Mouse (Mus musculus) liver, adult 2 months (tissue): ENCODE measurements around the gene Gm28036. TPM values are rescaled to one million over a fixed set of nuclear protein-coding genes. Genes with fewer than 3 reads are reported as not detected.

ENCODE experiments used
- DNase-seq: peaks from one replicate; pipeline ENCODE4 v3.0.0-alpha.2; 2011; ENCODE audit warnings: low read depth, low spot score; ENCODE audit errors: extremely low read depth
- H3K27ac ChIP-seq: fragments of 200-500 bp; replicated peaks from 2 replicates; pipeline ENCODE4 v1.5.1; 2012; ENCODE audit warnings: low read depth, mild to moderate bottlenecking, control low read depth, inconsistent platforms, low read length; ENCODE audit not compliant: insufficient read depth
- H3K27me3 ChIP-seq: fragments of 200-500 bp; 2 replicates; pipeline ENCODE4 v1.6.1; 2012; ENCODE audit warnings: mild to moderate bottlenecking, moderate library complexity, low read length, inconsistent platforms; ENCODE audit not compliant: control insufficient read depth, insufficient read depth
- H3K36me3 ChIP-seq: fragments of 200-500 bp; 2 replicates; pipeline ENCODE4 v1.6.1; 2012; ENCODE audit warnings: low read length, inconsistent platforms; ENCODE audit not compliant: control insufficient read depth, insufficient read depth
- H3K4me1 ChIP-seq: fragments of 200-500 bp; 2 replicates; pipeline ENCODE4 v1.6.1; 2011; ENCODE audit warnings: low read length; ENCODE audit not compliant: control insufficient read depth, insufficient read depth
- H3K4me3 ChIP-seq: fragments of 200-500 bp; 2 replicates; pipeline ENCODE4 v1.5.1; 2011; ENCODE audit warnings: low read depth, mild to moderate bottlenecking, control low read depth, low read length, moderate library complexity; ENCODE audit not compliant: insufficient read depth
- H3K79me2 ChIP-seq: fragments of 200-500 bp; 2 replicates; pipeline ENCODE4 v1.6.1; 2012; ENCODE audit warnings: inconsistent platforms, mild to moderate bottlenecking, low read length, moderate library complexity; ENCODE audit not compliant: control insufficient read depth, insufficient read depth
- H3K9ac ChIP-seq: fragments of 200-500 bp; 2 replicates; pipeline ENCODE4 v1.6.1; 2012; ENCODE audit warnings: low read depth, mild to moderate bottlenecking, control low read depth, inconsistent platforms, low read length
- CTCF ChIP-seq: fragments of 200-500 bp; IDR thresholded peaks from 2 replicates; pipeline ENCODE4 v1.5.1; 2011; ENCODE audit warnings: low read depth, low read length, control low read depth
- POLR2A ChIP-seq: fragments of 200-500 bp; IDR thresholded peaks from 2 replicates; pipeline ENCODE4 v1.6.1; 2011; ENCODE audit warnings: low read length, control low read depth; ENCODE audit not compliant: insufficient read depth; ENCODE audit errors: extremely low read depth
- WGBS: fragments of 180-500 bp; shearing (Covaris S2); methylation state at CpG from one replicate; pipeline ENCODE4 v1.1.7; 2018; 5-methylcytosine and 5-hydroxymethylcytosine counted together
- polyA plus RNA-seq: library from polyadenylated mRNA; depleted of rRNA; stranded (reverse); fragments of >200 nt; gene quantifications from 2 replicates; pipeline ENCODE4 v1.2.3, GENCODE M21; 2012
- total RNA-seq: library from RNA; depleted of rRNA; stranded (reverse); fragments of >200 nt; gene quantifications from 2 replicates; pipeline ENCODE4 v1.2.3, GENCODE M21; 2014

The Gm28036 gene
- total and polyA plus RNA-seq, 2 experiments, result 1.1 to 1.6 TPM

- Histone ChIP-seq H3K27me3 (no peaks in the 10 kb centered on the region), H3K4me3 (peak overlapping the region; percentile 99), H3K27ac (peak overlapping the region; percentile 98), H3K4me1 (peaks cover 8% of the 10 kb centered on the region), H3K36me3 (no peaks in the 10 kb centered on the region), H3K79me2 (peaks cover 27% of the 10 kb centered on the region; the same call in 1 of the 2 replicates), H3K9ac (peak overlapping the region; percentile 99)
- DNase-seq, result peak; percentile 44
- 2% methylated on average over 16 of the region's 16 CpGs for WGBS
- TF ChIP-seq CTCF, result no peak
- TF ChIP-seq POLR2A, result no peak
Observed at GRCm38 (mm10) chr2:156110627-156111357, 16.1 kb downstream of the Gm28036 start.

- Histone ChIP-seq H3K27me3 (no peaks in the 10 kb centered on the region), H3K9ac (no peak overlapping the region), H3K27ac (no peak overlapping the region), H3K36me3 (peaks cover 20% of the 10 kb centered on the region), H3K4me1 (peaks cover 4% of the 10 kb centered on the region; the same call in 1 of the 2 replicates), H3K4me3 (no peak overlapping the region), H3K79me2 (peaks cover 36% of the 10 kb centered on the region)
- DNase-seq, result peak; percentile 85
- WGBS, result 56% methylated on average over 5 of the region's 5 CpGs
- no peak for TF ChIP-seq CTCF
- no peak for TF ChIP-seq POLR2A
Observed at GRCm38 (mm10) chr2:156091926-156092325, 35.0 kb downstream of the Gm28036 start.

- Histone ChIP-seq H3K9ac (no peak overlapping the region), H3K4me1 (peaks cover 4% of the 10 kb centered on the region; the same call in 1 of the 2 replicates), H3K4me3 (no peak overlapping the region), H3K36me3 (peaks cover 4% of the 10 kb centered on the region), H3K27me3 (no peaks in the 10 kb centered on the region), H3K27ac (no peak overlapping the region), H3K79me2 (peaks cover 25% of the 10 kb centered on the region)
- TF ChIP-seq POLR2A (no peak), CTCF (no peak)
- DNase-seq, result no peak
- WGBS, result 41% methylated on average over 1 of the region's 1 CpGs
Observed at GRCm38 (mm10) chr2:156089799-156090198, 37.1 kb downstream of the Gm28036 start.

GRCm38 (mm10) chr2:156087391-156088110, 39.3 kb downstream of the Gm28036 start:
- Histone ChIP-seq H3K27ac (no peak overlapping the region), H3K36me3 (no peaks in the 10 kb centered on the region), H3K27me3 (no peaks in the 10 kb centered on the region), H3K4me3 (no peak overlapping the region), H3K4me1 (peaks cover 8% of the 10 kb centered on the region), H3K79me2 (peaks cover 26% of the 10 kb centered on the region), H3K9ac (no peak overlapping the region)
- 87% methylated on average over 7 of the region's 7 CpGs for WGBS
- no peak for DNase-seq
- no peak for TF ChIP-seq CTCF
- TF ChIP-seq POLR2A, result no peak

- Histone ChIP-seq H3K36me3 (no peaks in the 10 kb centered on the region), H3K27ac (no peak overlapping the region), H3K4me1 (peaks cover 4% of the 10 kb centered on the region), H3K27me3 (no peaks in the 10 kb centered on the region), H3K4me3 (no peak overlapping the region), H3K79me2 (peaks cover 18% of the 10 kb centered on the region), H3K9ac (no peak overlapping the region)
- WGBS, result 90% methylated on average over 3 of the region's 3 CpGs
- no peak for DNase-seq
- TF ChIP-seq CTCF (no peak), POLR2A (no peak)
Observed at GRCm38 (mm10) chr2:156084541-156084940, 42.4 kb downstream of the Gm28036 start.
